Mouse (Mus musculus): ENCODE data around the gene Zbtb8b.

The Zbtb8b gene

GRCm38 (mm10) chr4:129375821-129376220 is 64.8 kb downstream of the Zbtb8b start:
- no peak for DNase-seq (ENCODE audit: low spot score)
